Mouse (Mus musculus) G1E (cell line): ENCODE results near the gene Rfx4. TPM values are rescaled to one million over a fixed set of nuclear protein-coding genes. Genes with fewer than 3 reads are reported as not detected.

ENCODE experiments used
- ATAC-seq: 2 replicates; pipeline ENCODE4 v1.8.0; 2016; ENCODE audit warnings: mild to moderate bottlenecking; ENCODE audit not compliant: insufficient number of reproducible peaks, poor library complexity, low FRiP score, severe bottlenecking; ENCODE audit errors: extremely low read depth
- DNase-seq: peaks from one replicate; pipeline ENCODE4 v3.0.0; 2012; ENCODE audit warnings: low spot score
- H3K27me3 ChIP-seq: 2 replicates; pipeline ENCODE4 v1.6.1; 2012; ENCODE audit warnings: mild to moderate bottlenecking, low read length, inconsistent platforms; ENCODE audit not compliant: insufficient read depth
- H3K36me3 ChIP-seq: replicated peaks from 2 replicates; pipeline ENCODE3; 2012; ENCODE audit warnings: mild to moderate bottlenecking, inconsistent platforms
- H3K4me1 ChIP-seq: 2 replicates; pipeline ENCODE4 v1.6.1; 2012; ENCODE audit warnings: low read depth, low read length, inconsistent platforms, mixed read lengths; ENCODE audit not compliant: insufficient read depth
- H3K4me3 ChIP-seq: 2 replicates; pipeline ENCODE4 v1.5.1; 2012; ENCODE audit warnings: low read depth, mild to moderate bottlenecking, inconsistent platforms, low read length, moderate library complexity, mixed read lengths
- H3K9me3 ChIP-seq: replicated peaks from 2 replicates; pipeline ENCODE4 v1.6.1; 2012; ENCODE audit warnings: inconsistent platforms
- CTCF ChIP-seq: IDR thresholded peaks from 2 replicates; pipeline ENCODE4 v1.5.1; 2012; ENCODE audit warnings: low read depth, low read length, inconsistent platforms, mixed read lengths
- GATA1 ChIP-seq: IDR thresholded peaks from 2 replicates; pipeline ENCODE4 v1.6.1; 2012; ENCODE audit warnings: borderline replicate concordance, low read length, inconsistent platforms, mixed read lengths
- GATA2 ChIP-seq: IDR thresholded peaks from 2 replicates; pipeline ENCODE4 v1.6.1; 2012; ENCODE audit warnings: low read depth, low read length, inconsistent platforms, borderline replicate concordance
- POLR2AphosphoS5 ChIP-seq: IDR thresholded peaks from 2 replicates; pipeline ENCODE4 v1.6.1; 2012; ENCODE audit warnings: low read depth, low read length, inconsistent platforms; ENCODE audit not compliant: insufficient replicate concordance
- TAL1 ChIP-seq: conservative IDR thresholded peaks from 2 replicates; pipeline ENCODE4 v1.6.1; 2012; ENCODE audit warnings: low read depth, low read length, inconsistent platforms, mixed read lengths
- polyA plus RNA-seq: library from polyadenylated mRNA; stranded (reverse); fragments of >175 nt; gene quantifications from 2 replicates; pipeline ENCODE4 v1.2.3, GENCODE M21; 2012
- total RNA-seq, 2 experiments: library from RNA; stranded (forward) in 1 of 2; stranded (reverse) in 1 of 2; fragments of 200-1000 nt in 1 of 2; fragments of >200 nt in 1 of 2; fragmentation: Nextera tagmentation in 1 of 2; gene quantifications; 2 replicates each; pipeline ENCODE4 v1.2.3; 2014 to 2017

The Rfx4 gene
- total and polyA plus RNA-seq, 3 experiments = not detected

- no peak for TF ChIP-seq CTCF
- no peak for TF ChIP-seq GATA1
- no peak for TF ChIP-seq GATA2
- TF ChIP-seq TAL1 = no peak
- no peak for TF ChIP-seq POLR2AphosphoS5
- ATAC-seq = no peak
- DNase-seq = no peak
- Histone ChIP-seq H3K9me3 (no peaks in the 10 kb centered on the region), H3K27me3 (no peaks in the 10 kb centered on the region), H3K4me1 (peaks cover 7% of the 10 kb centered on the region), H3K36me3 (peaks cover 47% of the 10 kb centered on the region), H3K4me3 (no peak overlapping the region)
Observed at GRCm38 (mm10) chr10:84936832-84937515, 181.1 kb downstream of the Rfx4 start.

- ATAC-seq = no peak
- no peak overlapping the region for H3K4me3 ChIP-seq
Observed at GRCm38 (mm10) chr10:84938094-84938820, 182.4 kb downstream of the Rfx4 start.

DNA sequence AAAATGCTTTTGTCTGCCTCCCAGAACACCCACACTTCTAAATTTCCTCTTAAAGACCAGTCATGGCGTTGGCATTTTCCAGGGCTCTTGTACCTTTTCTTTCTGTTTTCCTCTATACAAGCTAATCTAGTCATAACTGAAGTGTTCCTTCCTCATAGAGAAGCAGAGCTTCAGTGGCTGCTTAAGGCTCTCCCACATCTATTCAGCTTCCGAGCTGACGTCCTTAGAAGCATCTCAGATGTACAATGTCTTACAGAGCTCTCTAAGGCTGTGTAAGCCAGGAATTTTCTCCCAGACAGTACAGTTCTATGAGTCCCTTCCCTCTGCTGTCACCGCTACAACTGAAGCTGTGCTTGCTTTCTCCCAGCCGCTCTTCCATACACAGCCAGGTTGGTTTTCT lies 183.0 kb downstream of the Rfx4 start:
- H3K4me1 ChIP-seq = peaks cover 7% of the 10 kb centered on the region
- TF ChIP-seq GATA2 (no peak), POLR2AphosphoS5 (no peak), TAL1 (no peak), GATA1 (no peak), CTCF (no peak)
- no peaks in the 10 kb centered on the region for H3K9me3 ChIP-seq
- ATAC-seq (no peak; the same call in 1 of the 2 replicates), DNase-seq (no peak)
- H3K36me3 ChIP-seq = peaks cover 54% of the 10 kb centered on the region
- H3K4me3 ChIP-seq = no peak overlapping the region
- no peaks in the 10 kb centered on the region for H3K27me3 ChIP-seq

More at GRCm38 (mm10) chr10:84938094-84938820, 182.4 kb downstream of the Rfx4 start:
- H3K36me3 ChIP-seq = peaks cover 54% of the 10 kb centered on the region
- no peak for TF ChIP-seq GATA2
- no peak for TF ChIP-seq TAL1
- no peaks in the 10 kb centered on the region for H3K27me3 ChIP-seq
- DNase-seq = no peak
- H3K4me1 ChIP-seq = peaks cover 7% of the 10 kb centered on the region
- H3K9me3 ChIP-seq = no peaks in the 10 kb centered on the region

- no peak for ATAC-seq
- Histone ChIP-seq H3K27me3 (no peaks in the 10 kb centered on the region), H3K36me3 (peaks cover 59% of the 10 kb centered on the region), H3K4me3 (no peak overlapping the region), H3K4me1 (peaks cover 5% of the 10 kb centered on the region), H3K9me3 (no peaks in the 10 kb centered on the region)
- TF ChIP-seq CTCF = no peak
- TF ChIP-seq GATA2 = no peak
- no peak for TF ChIP-seq TAL1
- no peak for TF ChIP-seq POLR2AphosphoS5
- TF ChIP-seq GATA1 = no peak
- DNase-seq = no peak
Observed at GRCm38 (mm10) chr10:84940356-84940755, 184.5 kb downstream of the Rfx4 start.

DNA sequence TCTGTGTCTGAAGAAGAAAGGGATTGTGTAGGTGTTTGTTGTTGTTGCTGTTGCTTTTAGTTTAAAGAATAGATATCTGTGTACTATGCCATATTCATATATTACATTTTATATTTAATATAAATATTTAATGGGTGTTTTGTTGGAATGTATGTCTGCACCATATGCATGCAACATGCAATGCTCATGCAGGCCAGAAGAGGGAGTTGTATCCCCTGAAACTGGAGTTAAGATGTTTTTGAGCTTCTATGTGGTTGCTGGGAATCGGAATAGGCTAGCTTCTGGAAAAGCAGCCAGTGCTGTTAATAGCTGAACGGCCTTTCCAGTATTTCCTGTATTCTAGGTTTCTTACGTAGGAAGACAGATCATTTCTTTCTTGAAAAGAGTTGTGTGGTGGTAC lies 189.8 kb downstream of the Rfx4 start:
- Histone ChIP-seq H3K9me3 (no peaks in the 10 kb centered on the region), H3K4me1 (no peaks in the 10 kb centered on the region), H3K36me3 (peaks cover 68% of the 10 kb centered on the region), H3K27me3 (no peaks in the 10 kb centered on the region), H3K4me3 (no peak overlapping the region)
- no peak for TF ChIP-seq POLR2AphosphoS5
- TF ChIP-seq CTCF = no peak
- no peak for TF ChIP-seq GATA1
- no peak for TF ChIP-seq TAL1
- no peak for TF ChIP-seq GATA2
- ATAC-seq (no peak), DNase-seq (no peak)

GRCm38 (mm10) chr10:84948970-84949683 lies 193.3 kb downstream of the Rfx4 start:
- ATAC-seq (no peak), DNase-seq (no peak)
- no peaks in the 10 kb centered on the region for H3K27me3 ChIP-seq
- no peak overlapping the region for H3K4me3 ChIP-seq
- no peak for TF ChIP-seq CTCF
- TF ChIP-seq TAL1 = no peak
- no peak for TF ChIP-seq POLR2AphosphoS5
- TF ChIP-seq GATA1 = no peak
- no peak for TF ChIP-seq GATA2
- H3K9me3 ChIP-seq = no peaks in the 10 kb centered on the region
- no peaks in the 10 kb centered on the region for H3K4me1 ChIP-seq
- H3K36me3 ChIP-seq = peaks cover 76% of the 10 kb centered on the region

DNA sequence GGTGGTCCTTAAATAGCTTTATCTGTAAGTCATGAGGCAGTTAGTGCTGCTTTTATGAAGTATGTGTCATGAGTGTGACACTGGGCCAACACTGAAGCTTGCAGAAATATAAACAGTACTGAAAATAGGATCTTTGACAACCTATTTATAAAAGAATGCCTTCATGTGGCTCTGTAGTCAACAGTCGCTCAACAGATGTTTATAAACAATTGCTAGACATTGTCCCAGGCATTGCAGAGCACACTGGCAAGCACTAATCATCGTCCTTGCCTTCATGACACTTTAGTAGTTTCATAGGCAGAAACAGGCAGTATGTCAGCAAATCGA lies 193.8 kb downstream of the Rfx4 start:
- Histone ChIP-seq H3K27me3 (no peaks in the 10 kb centered on the region), H3K4me3 (no peak overlapping the region), H3K4me1 (no peaks in the 10 kb centered on the region), H3K36me3 (peaks cover 76% of the 10 kb centered on the region), H3K9me3 (no peaks in the 10 kb centered on the region)
- no peak for DNase-seq
- no peak for TF ChIP-seq CTCF
- TF ChIP-seq GATA2 = no peak
- TF ChIP-seq GATA1 = no peak
- no peak for TF ChIP-seq TAL1
- TF ChIP-seq POLR2AphosphoS5 = no peak
- ATAC-seq = no peak
